Mouse (Mus musculus) urinary bladder, postnatal 10 days (tissue): ENCODE measurements around the gene Map3k21.

Source experiments
- DNase-seq: peaks from one replicate; pipeline ENCODE4 v3.0.0; 2022; ENCODE audit warnings: low spot score

The Map3k21 gene

DNA sequence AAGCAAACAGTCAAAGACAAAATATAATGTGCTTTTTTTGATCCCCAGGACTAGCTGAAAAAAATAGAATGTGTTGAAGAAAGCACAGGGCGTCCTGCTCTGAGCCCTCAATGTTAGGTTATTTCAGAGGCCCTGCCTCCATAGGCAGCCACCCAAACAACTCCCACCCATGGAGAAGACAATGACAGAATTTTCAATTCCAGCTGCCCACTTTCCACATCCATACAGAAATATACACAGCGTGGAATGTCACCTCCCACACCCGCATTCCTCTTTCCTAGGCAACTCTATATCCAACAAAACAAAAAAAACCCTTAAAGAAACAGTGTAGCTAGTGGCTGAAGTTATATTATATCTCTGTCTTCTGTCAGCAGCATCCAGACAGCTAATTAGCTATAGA, 61.1 kb downstream of the Map3k21 start:
- DNase-seq: no peak

- no peak for DNase-seq
Measured at GRCm38 (mm10) chr8:125975981-125976380, 65.7 kb downstream of the Map3k21 start.

DNA sequence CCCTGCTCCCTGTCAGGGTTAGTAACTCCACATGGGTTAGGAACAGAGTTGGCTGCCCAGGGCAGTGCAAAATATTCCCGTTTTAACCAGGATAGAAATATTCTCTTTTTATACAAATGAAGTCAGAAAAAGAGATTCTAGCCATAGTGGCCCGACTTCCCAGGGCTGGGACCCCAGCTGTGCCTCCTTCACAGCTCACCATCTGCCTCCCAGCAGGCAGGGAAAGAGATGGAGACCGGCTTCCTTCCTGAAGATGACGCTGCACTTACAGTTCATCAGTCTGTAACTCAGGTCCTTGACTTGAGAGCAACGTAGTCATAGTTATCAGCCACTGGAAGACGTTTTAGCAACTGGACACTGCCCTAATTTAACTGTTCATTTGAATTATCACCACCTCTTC, 70.6 kb downstream of the Map3k21 start:
- no peak for DNase-seq

- no peak for DNase-seq
Measured at GRCm38 (mm10) chr8:125983515-125983914, 73.3 kb downstream of the Map3k21 start.

DNA sequence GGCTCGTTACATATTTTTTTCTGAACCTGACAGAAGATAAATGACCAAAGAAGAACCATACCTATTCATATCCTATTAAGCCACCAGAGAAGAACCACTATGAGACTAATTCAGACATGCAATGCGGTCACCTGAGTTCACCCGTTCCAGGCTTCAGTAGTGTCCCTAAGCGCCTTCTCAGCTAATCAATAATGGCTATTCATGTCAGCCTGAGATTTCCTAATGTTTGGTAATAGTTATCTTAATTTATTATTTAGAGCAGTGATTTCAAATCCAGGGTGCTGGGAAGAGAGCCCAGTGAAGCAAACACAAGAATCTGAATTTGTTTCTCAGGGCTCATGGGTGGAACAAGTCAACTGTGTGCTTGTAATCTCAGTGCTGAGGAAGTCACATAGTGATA, 73.9 kb downstream of the Map3k21 start:
- DNase-seq: no peak

DNA sequence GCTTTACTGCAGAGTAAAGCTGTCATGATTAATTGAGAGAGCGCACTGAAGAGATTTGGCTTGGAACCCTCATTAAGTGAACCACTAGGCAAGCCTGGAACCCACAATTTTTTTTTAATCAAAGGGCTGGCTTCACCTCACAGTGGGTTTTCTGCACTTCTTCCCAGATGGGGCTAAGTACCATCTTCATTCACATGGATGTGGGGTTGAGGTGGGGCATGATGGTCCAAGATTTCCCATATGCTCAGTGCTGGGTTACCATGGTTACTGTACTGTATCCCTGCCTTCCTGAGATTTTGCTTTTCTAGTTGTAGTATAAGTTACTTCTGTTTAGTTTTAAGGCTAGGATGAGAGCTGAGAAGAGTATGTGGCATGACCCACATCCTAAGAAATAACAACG, 75.1 kb downstream of the Map3k21 start:
- DNase-seq: no peak

DNA sequence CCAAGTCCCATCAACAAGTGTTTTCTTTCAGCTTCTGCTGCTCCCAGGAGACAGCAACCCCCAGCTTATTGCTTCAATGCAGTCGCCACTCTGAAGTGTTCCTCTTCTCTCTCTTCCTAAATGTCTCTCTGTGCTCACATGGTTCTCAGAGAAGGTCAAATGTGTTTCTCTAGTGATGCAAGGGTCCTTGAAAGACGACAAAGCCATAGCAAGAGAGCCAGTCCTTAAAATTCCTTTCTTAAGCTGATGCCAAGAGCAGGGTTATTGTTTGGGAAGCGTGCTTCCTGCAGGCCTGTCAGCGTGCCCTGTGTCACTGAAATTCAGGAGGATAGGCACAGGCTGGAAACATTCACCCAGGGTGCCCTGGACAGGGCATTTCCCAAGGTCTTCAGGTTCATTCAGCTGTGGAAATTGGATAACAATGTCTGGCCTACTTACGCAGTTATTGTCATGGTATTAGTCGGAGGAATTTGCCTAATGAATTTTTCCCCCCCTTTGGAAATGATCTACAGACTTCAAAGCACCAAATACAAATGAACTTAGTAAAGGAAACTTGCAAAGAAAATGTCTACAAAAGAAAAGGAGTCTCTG, 76.8 kb downstream of the Map3k21 start:
- no peak for DNase-seq

- DNase-seq: no peak
Measured at GRCm38 (mm10) chr8:125987996-125988395, 77.7 kb downstream of the Map3k21 start.

DNA sequence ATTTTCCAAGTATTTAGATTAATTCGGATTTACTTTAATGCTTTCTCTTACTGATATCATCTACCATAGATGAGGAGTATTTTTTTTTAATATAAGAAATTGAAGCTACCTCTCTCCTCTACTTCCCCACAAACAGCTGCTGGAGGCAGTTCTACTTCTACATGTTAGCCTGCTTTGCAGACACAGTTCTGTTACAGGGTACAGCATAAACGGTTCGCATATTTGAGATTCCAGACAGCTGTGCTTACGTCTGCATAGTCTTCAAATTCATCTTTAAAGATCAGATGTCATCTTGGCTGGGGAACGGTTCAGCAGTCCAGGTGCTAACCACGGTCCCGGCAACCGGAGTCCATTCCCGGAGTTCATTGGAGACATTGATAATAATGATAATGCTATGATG, 83.4 kb downstream of the Map3k21 start:
- no peak for DNase-seq

DNA sequence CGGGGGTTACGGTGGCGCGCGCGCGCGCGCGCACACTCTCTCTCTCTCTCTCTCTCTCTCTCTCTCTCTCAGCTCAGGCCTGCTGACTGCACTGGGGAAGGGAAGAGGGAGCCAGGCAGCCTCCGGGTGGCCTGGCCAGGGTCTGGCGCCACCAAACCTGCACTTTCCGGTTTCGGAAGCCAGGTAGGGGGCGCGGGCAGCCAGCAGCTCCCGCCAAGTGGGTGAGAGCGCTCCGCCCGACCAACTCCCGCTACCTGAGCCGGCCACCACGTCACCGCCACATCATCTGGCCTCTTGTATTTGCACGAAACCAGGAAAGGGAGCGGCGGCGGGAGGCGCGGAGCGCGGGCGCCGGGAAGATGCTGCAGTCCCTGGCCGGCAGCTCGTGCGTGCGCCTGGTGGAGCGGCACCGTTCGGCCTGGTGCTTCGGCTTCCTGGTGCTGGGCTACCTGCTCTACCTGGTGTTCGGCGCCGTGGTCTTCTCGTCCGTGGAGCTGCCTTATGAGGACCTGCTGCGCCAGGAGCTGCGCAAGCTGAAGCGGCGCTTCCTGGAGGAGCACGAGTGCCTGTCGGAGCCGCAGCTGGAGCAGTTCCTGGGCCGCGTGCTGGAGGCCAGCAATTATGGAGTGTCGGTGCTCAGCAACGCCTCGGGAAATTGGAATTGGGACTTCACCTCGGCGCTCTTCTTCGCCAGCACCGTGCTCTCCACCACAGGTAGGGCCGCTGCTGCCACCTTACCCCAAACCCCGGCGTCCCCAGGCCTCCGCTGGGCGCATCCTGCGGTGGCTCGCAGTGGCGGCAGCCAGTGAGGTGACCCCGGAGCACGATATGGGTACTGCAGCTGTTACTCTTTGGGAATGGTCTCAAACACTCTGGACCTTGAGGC, 85.1 kb downstream of the Map3k21 start, which contains the start of gene Kcnk1:
Gene Kcnk1, plus strand, starts transcription at position 70 of the 886 bp plus-strand sequence.
- peak; percentile 35 for DNase-seq

DNA sequence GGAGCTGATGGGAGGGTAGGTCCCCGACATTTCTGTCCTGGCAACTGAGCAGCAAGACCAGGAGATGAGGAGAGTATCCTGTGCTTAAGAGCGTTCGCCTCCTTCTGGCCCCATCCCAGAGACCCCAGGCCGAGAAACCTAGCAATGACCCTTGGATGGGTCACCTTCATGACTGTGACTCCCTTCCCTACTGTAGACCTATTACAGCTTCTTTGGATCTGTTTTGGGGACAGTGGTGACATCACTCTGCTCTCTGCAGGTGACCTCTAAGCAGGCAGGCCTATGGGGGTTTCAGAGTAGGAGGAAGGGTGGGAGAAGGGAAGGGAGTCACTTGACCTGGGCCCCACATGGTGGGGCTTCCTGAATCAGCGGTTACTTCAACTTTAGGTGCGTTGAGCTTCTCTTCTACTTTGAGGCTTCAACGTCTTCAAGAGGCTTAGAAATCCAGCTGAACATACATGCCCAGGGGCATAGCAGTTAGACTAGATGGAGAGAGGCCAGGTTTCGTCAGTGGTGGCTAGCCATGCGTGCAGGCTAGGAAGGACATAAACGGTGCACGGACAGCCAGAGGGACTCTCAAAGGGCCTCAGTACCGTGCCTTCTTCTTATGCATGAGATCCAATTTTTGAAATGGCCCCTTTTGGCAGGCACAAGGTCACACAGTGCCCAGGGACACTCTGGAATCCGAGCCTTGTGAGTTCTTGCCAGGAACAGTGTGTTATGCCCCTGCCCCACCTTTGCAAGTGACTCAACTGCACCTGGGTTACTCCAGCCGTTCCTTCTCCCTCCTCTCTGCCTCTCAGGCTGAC, 86.0 kb downstream of the Map3k21 start:
- no peak for DNase-seq

- DNase-seq: no peak
Measured at GRCm38 (mm10) chr8:125996980-125997379, 86.7 kb downstream of the Map3k21 start.
